Mouse (Mus musculus): ENCODE measurements at regions not wholly inside any gene's neighbourhood (a gene's known extent, or its start where the extent isn't known, plus 50 kb on each side); places are given as distances from the start of the nearest gene placed in this dataset.

DNA sequence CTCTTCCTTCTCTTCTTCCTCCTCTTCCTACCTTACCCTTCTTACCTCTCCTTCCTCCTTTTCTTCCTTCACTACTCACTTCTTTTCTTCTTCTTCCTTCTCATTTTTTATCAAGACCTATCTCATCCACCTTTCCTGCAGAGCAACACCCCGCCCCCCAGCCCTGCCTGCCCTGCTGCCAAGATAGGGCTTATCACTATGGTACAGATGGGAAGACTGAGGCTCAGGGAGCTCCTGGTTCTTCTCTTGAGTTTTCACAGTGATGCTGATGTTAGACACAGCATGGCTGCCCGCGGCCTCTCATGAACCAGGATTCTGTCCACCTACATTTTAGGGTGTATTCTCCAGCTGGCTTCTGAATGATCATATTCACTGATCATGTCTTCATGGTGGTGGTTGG, 100.0 kb upstream of the Mki67 start:
- TF ChIP-seq CTCF (IDR thresholded peaks at IDR 0.05; ENCODE audit: low read depth) = no peak
- H3K27ac ChIP-seq = no peak overlapping the region
- H3K9me3 ChIP-seq (ENCODE audit: low read length) = no peaks in the 10 kb centered on the region
- WGBS = 99% methylated on average over 3 of the region's 3 CpGs
- H3K4me2 ChIP-seq (ENCODE audit: low read depth, low read length) = no peak overlapping the region
- H3K36me3 ChIP-seq (ENCODE audit: insufficient read depth, low read length) = no peaks in the 10 kb centered on the region
- ATAC-seq (no peak), DNase-seq (ENCODE audit: low spot score) (no peak)
- H3K9ac ChIP-seq (replicated peaks; ENCODE audit: low read length) = no peak overlapping the region
- H3K4me1 ChIP-seq (ENCODE audit: insufficient read depth, low read length) = no peaks in the 10 kb centered on the region
- no peak overlapping the region for H3K4me3 ChIP-seq (ENCODE audit: low read length)
- no peaks in the 10 kb centered on the region for H3K27me3 ChIP-seq (ENCODE audit: insufficient read depth, low read length)

DNA sequence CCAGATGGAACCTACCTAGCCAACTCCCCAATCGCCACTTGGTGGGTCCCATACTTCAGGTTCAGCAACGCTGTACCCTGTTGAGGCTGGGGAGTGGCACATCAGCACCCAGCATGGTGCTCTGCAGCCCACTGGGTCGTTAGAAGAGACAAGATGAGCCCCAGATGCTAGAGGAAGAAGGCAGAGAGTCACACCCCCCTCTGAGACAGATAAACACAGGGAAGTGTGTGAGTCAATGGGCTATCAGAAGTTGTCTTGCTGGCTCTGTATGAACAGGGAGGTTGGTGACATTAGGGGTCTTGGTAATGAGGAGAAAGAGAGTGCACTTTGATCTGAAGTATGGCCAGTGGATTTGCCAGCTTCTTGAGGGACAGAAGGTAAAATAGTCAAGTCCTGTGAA, 101.7 kb upstream of the Mki67 start:
- Histone ChIP-seq H3K4me1 (ENCODE audit: insufficient read depth, low read length) (no peaks in the 10 kb centered on the region), H3K9me3 (ENCODE audit: low read length) (no peaks in the 10 kb centered on the region), H3K4me3 (ENCODE audit: low read length) (no peak overlapping the region), H3K27ac (no peak overlapping the region), H3K36me3 (ENCODE audit: insufficient read depth, low read length) (no peaks in the 10 kb centered on the region), H3K4me2 (ENCODE audit: low read depth, low read length) (no peak overlapping the region), H3K9ac (replicated peaks; ENCODE audit: low read length) (no peak overlapping the region), H3K27me3 (ENCODE audit: insufficient read depth, low read length) (no peaks in the 10 kb centered on the region)
- DNase-seq (ENCODE audit: low spot score) (no peak), ATAC-seq (no peak)
- WGBS = 49% methylated on average over 3 of the region's 3 CpGs
- TF ChIP-seq CTCF (IDR thresholded peaks at IDR 0.05; ENCODE audit: low read depth) = no peak

GRCm38 (mm10) chr7:135818298-135818697, 102.1 kb upstream of the Mki67 start:
- TF ChIP-seq CTCF (IDR thresholded peaks at IDR 0.05; ENCODE audit: low read depth) = no peak
- Histone ChIP-seq H3K9ac (replicated peaks; ENCODE audit: low read length) (no peak overlapping the region), H3K4me3 (ENCODE audit: low read length) (no peak overlapping the region), H3K36me3 (ENCODE audit: insufficient read depth, low read length) (no peaks in the 10 kb centered on the region), H3K27ac (no peak overlapping the region), H3K9me3 (ENCODE audit: low read length) (no peaks in the 10 kb centered on the region), H3K4me2 (ENCODE audit: low read depth, low read length) (no peak overlapping the region), H3K4me1 (ENCODE audit: insufficient read depth, low read length) (no peaks in the 10 kb centered on the region), H3K27me3 (ENCODE audit: insufficient read depth, low read length) (no peaks in the 10 kb centered on the region)
- ATAC-seq (no peak), DNase-seq (ENCODE audit: low spot score) (no peak)
- 83% methylated on average over 3 of the region's 3 CpGs for WGBS

- H3K9ac ChIP-seq (replicated peaks; ENCODE audit: low read length) = no peak overlapping the region
These were observed 108.0 kb upstream of the Mki67 start for GRCm38 (mm10) chr7:135823884-135824750.

GRCm38 (mm10) chr7:135829246-135829645, 113.1 kb upstream of the Mki67 start:
- Histone ChIP-seq H3K4me1 (ENCODE audit: insufficient read depth, low read length) (no peaks in the 10 kb centered on the region), H3K27me3 (ENCODE audit: insufficient read depth, low read length) (no peaks in the 10 kb centered on the region), H3K4me2 (ENCODE audit: low read depth, low read length) (no peak overlapping the region), H3K9me3 (ENCODE audit: low read length) (no peaks in the 10 kb centered on the region), H3K27ac (no peak overlapping the region), H3K9ac (replicated peaks; ENCODE audit: low read length) (no peak overlapping the region), H3K4me3 (ENCODE audit: low read length) (no peak overlapping the region), H3K36me3 (ENCODE audit: insufficient read depth, low read length) (no peaks in the 10 kb centered on the region)
- ATAC-seq = no peak
- no peak for TF ChIP-seq CTCF (IDR thresholded peaks at IDR 0.05; ENCODE audit: low read depth)
- DNase-seq (ENCODE audit: low spot score) = peak; percentile 49
- 41% methylated on average over 2 of the region's 2 CpGs for WGBS

More at GRCm38 (mm10) chr7:135823884-135824750, 108.0 kb upstream of the Mki67 start:
- no peaks in the 10 kb centered on the region for H3K27me3 ChIP-seq (ENCODE audit: insufficient read depth, low read length)
- TF ChIP-seq CTCF (IDR thresholded peaks at IDR 0.05; ENCODE audit: low read depth) = no peak
- no peaks in the 10 kb centered on the region for H3K36me3 ChIP-seq (ENCODE audit: insufficient read depth, low read length)
- H3K4me1 ChIP-seq (ENCODE audit: insufficient read depth, low read length) = no peaks in the 10 kb centered on the region
- H3K9me3 ChIP-seq (ENCODE audit: low read length) = no peaks in the 10 kb centered on the region
- DNase-seq (ENCODE audit: low spot score) (no peak), ATAC-seq (no peak)
- no peak overlapping the region for H3K4me3 ChIP-seq (ENCODE audit: low read length)
- 75% methylated on average over 6 of the region's 6 CpGs for WGBS
- H3K4me2 ChIP-seq (ENCODE audit: low read depth, low read length) = no peak overlapping the region
- H3K27ac ChIP-seq = no peak overlapping the region

DNA sequence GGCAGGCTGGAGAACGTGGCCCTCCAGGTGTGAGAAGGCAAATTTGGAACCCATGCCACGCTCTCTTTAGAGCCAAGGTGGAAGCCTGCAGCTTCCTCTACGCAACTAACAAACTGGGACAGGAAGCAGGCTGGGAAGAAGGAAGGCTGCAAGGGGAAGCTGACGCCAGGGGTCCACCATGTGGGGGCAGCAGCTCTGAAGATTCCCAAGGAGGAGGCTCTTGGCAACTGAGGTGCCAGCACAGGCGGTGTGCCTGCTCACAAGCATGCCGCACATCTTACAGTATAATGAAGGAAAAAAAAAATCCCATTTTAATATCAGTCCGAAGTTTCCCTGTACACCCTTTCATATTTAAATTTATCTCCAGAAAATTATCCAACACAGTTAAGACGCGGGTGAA, 117.3 kb upstream of the Mki67 start:
- H3K4me1 ChIP-seq (ENCODE audit: insufficient read depth, low read length) = peaks cover 5% of the 10 kb centered on the region; the same call in 1 of the 2 replicates
- H3K9me3 ChIP-seq (ENCODE audit: low read length) = no peaks in the 10 kb centered on the region
- TF ChIP-seq CTCF (IDR thresholded peaks at IDR 0.05; ENCODE audit: low read depth) = peak; percentile 29
- H3K36me3 ChIP-seq (ENCODE audit: insufficient read depth, low read length) = no peaks in the 10 kb centered on the region
- DNase-seq (ENCODE audit: low spot score) (no peak), ATAC-seq (no peak)
- H3K27me3 ChIP-seq (ENCODE audit: insufficient read depth, low read length) = no peaks in the 10 kb centered on the region
- H3K4me3 ChIP-seq (ENCODE audit: low read length) = no peak overlapping the region
- peak overlapping the region; percentile 22; the same call in 1 of the 2 replicates for H3K4me2 ChIP-seq (ENCODE audit: low read depth, low read length)
- 35% methylated on average over 9 of the region's 9 CpGs for WGBS
- no peak overlapping the region for H3K27ac ChIP-seq
- no peak overlapping the region for H3K9ac ChIP-seq (replicated peaks; ENCODE audit: low read length)

All from hindbrain, postnatal 0 days (tissue).